Mouse (Mus musculus) heart, adult 8-10 months (tissue): Measurements from ENCODE around the gene Gm9508. TPM values are rescaled to one million over a fixed set of nuclear protein-coding genes. Genes with fewer than 3 reads are reported as not detected.

ENCODE experiments used
- DNase-seq: peaks from one replicate; pipeline ENCODE4 v3.0.0; 2022; ENCODE audit warnings: low spot score
- total RNA-seq, 4 experiments: library from RNA; stranded (reverse); gene quantifications; 2 replicates each; pipeline ENCODE4 v1.2.4; 2022

Gm9508 gene
- total RNA-seq, 4 experiments from 2014 or later, result not detected

GRCm38 (mm10) chr10:77670710-77671109, 26.3 kb downstream of the Gm9508 start:
- DNase-seq, result no peak

- no peak for DNase-seq
Measured at GRCm38 (mm10) chr10:77667402-77667801, 29.6 kb downstream of the Gm9508 start.

DNA sequence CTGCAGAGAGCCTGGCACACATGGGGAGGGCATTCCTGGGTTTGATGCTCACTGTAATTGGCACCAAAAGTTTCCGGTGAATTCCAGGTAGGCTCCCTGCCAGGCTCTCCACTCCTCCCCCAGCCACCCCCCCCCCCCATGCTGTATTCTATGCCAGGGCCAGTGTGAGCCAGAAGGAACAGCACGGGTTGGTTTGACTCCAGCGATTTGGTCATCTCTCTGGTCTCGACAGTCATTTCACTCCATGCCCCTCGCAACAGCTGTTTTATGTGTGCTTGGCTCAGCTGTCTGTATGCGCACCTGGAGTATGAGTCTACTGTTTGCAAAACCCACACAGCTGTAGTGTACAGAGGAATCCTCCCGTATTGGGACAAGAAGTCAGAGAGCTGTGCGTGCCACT, 30.7 kb downstream of the Gm9508 start:
- DNase-seq, result no peak

- DNase-seq, result no peak
Measured at GRCm38 (mm10) chr10:77663949-77664665, 32.9 kb downstream of the Gm9508 start.

- DNase-seq, result no peak
Measured at GRCm38 (mm10) chr10:77658286-77658994, 38.6 kb downstream of the Gm9508 start.

- no peak for DNase-seq
Measured at GRCm38 (mm10) chr10:77652046-77652445, 45.0 kb downstream of the Gm9508 start.

GRCm38 (mm10) chr10:77647901-77648300, 49.1 kb downstream of the Gm9508 start:
- DNase-seq, result no peak

- no peak for DNase-seq
Measured at GRCm38 (mm10) chr10:77647461-77647860, 49.6 kb downstream of the Gm9508 start.

Other genes starting within 250 kb of the Gm9508 start
- 10 to 100 TPM in 1 of 4 experiments, 1 to 10 TPM in 3; 8.0 to 12.4 (median 9.1) TPM for gene Fam207a, start 181.4 kb downstream of the Gm9508 start, total RNA-seq
- gene Itgb2, start 167.0 kb downstream of the Gm9508 start, total RNA-seq, result 10 to 100 TPM in 1 of 4 experiments, 1 to 10 TPM in 3; 3.3 to 25.5 (median 3.7) TPM
- gene Pttg1ip, start 115.5 kb downstream of the Gm9508 start, total RNA-seq, result 100 to 1,000 TPM; 132 to 142 (median 134) TPM
- gene Sumo3, start 91.1 kb downstream of the Gm9508 start, total RNA-seq, result 10 to 100 TPM; 59.3 to 76.7 (median 67.5) TPM
- 10 to 100 TPM in 3 of 4 experiments, 1 to 10 TPM in 1; 8.3 to 15.8 (median 13.9) TPM for gene Gm49325, start 91.0 kb downstream of the Gm9508 start, total RNA-seq
- gene Ube2g2, start 75.0 kb downstream of the Gm9508 start, total RNA-seq, result 10 to 100 TPM; 78.9 to 82.9 (median 81.2) TPM
- gene Tspear, start 10.7 kb downstream of the Gm9508 start, total RNA-seq, result not detected
- gene Gm19402, start 6.5 kb downstream of the Gm9508 start, total RNA-seq, result not detected
- not detected for gene Gm10272, start 9.4 kb upstream of the Gm9508 start, total RNA-seq
- not detected for gene Gm10024, start 14.2 kb upstream of the Gm9508 start, total RNA-seq
- not detected for gene Gm10142, start 18.6 kb upstream of the Gm9508 start, total RNA-seq
- gene Krtap12-1, start 23.4 kb upstream of the Gm9508 start, total RNA-seq, result not detected
- not detected for gene Gm10100, start 29.3 kb upstream of the Gm9508 start, total RNA-seq
- not detected for gene Gm18596, start 45.4 kb upstream of the Gm9508 start, total RNA-seq
- gene Gm9736, start 54.1 kb upstream of the Gm9508 start, total RNA-seq, result not detected
- not detected for gene Gm3233, start 62.4 kb upstream of the Gm9508 start, total RNA-seq
- not detected for gene Gm3238, start 74.1 kb upstream of the Gm9508 start, total RNA-seq
- not detected for gene Gm7138, start 79.7 kb upstream of the Gm9508 start, total RNA-seq
- gene Gm3250, start 85.3 kb upstream of the Gm9508 start, total RNA-seq, result not detected
- gene Gm7137, start 91.0 kb upstream of the Gm9508 start, total RNA-seq, result not detected
- gene Gm9639, start 97.8 kb upstream of the Gm9508 start, total RNA-seq, result not detected
- gene Gm19668, start 101.9 kb upstream of the Gm9508 start, total RNA-seq, result not detected
- gene Gm9507, start 114.6 kb upstream of the Gm9508 start, total RNA-seq, result not detected
- not detected for gene Gm2696, start 117.4 kb upstream of the Gm9508 start, total RNA-seq
- gene Krtap10-4, start 129.9 kb upstream of the Gm9508 start, total RNA-seq, result not detected
- not detected for gene Krtap10-10, start 138.7 kb upstream of the Gm9508 start, total RNA-seq
- gene Gm36176, start 149.6 kb upstream of the Gm9508 start, total RNA-seq, result not detected
- gene Gm10318, start 155.6 kb upstream of the Gm9508 start, total RNA-seq, result not detected
- gene Gm3285, start 164.7 kb upstream of the Gm9508 start, total RNA-seq, result not detected
- gene Lrrc3, start 205.3 kb upstream of the Gm9508 start, total RNA-seq, result 1 to 10 TPM in 2 of 4 experiments, under 1 TPM in 2; 0.63 to 1.2 (median 0.92) TPM